Mouse (Mus musculus) kidney, embryonic 15.5 days (tissue): ENCODE measurements at regions not wholly inside any gene's neighbourhood (a gene's known extent, or its start where the extent isn't known, plus 50 kb on each side); places are given as distances from the start of the nearest gene placed in this dataset.

Experiments
- ATAC-seq: fragments of 200-750 bp; cut with Nextera tagmentation; replicated peaks from 2 replicates; pipeline ENCODE4 v1.8.0; 2017; ENCODE audit warnings: moderate TSS enrichment; ENCODE audit not compliant: low FRiP score
- H3K27ac ChIP-seq: fragments of 300-500 bp; sonication (generic); 2 replicates; pipeline ENCODE4 v1.5.1; 2015; ENCODE audit warnings: mild to moderate bottlenecking, inconsistent platforms
- H3K27me3 ChIP-seq: fragments of 300-500 bp; sonication (generic); 2 replicates; pipeline ENCODE4 v1.6.1; 2015; ENCODE audit warnings: inconsistent platforms
- H3K36me3 ChIP-seq: fragments of 300-500 bp; sonication (generic); 2 replicates; pipeline ENCODE4 v1.6.1; 2015; ENCODE audit warnings: inconsistent platforms
- H3K4me1 ChIP-seq: fragments of 300-500 bp; sonication (generic); 2 replicates; pipeline ENCODE4 v1.6.1; 2015; ENCODE audit warnings: inconsistent platforms
- H3K4me2 ChIP-seq: fragments of 300-500 bp; sonication (generic); 2 replicates; pipeline ENCODE4 v1.6.1; 2015; ENCODE audit warnings: moderate library complexity, mild to moderate bottlenecking, inconsistent platforms
- H3K4me3 ChIP-seq: fragments of 300-500 bp; sonication (generic); replicated peaks from 2 replicates; pipeline ENCODE4 v1.5.1; 2015; ENCODE audit warnings: mild to moderate bottlenecking, inconsistent platforms
- H3K9ac ChIP-seq: fragments of 300-500 bp; sonication (generic); 2 replicates; pipeline ENCODE4 v1.6.1; 2015; ENCODE audit warnings: mild to moderate bottlenecking, inconsistent platforms
- H3K9me3 ChIP-seq: fragments of 300-500 bp; sonication (generic); replicated peaks from 2 replicates; pipeline ENCODE4 v1.6.1; 2016; ENCODE audit warnings: inconsistent platforms
- WGBS: fragments of 180-500 bp; shearing (Covaris S2); methylation state at CpG from one replicate; pipeline ENCODE4 v1.1.7; 2015; ENCODE audit warnings: mixed read lengths; 5-methylcytosine and 5-hydroxymethylcytosine counted together

- H3K4me1 ChIP-seq, result no peaks in the 10 kb centered on the region
- no peak overlapping the region for H3K4me2 ChIP-seq
- ATAC-seq, result no peak
- H3K4me3 ChIP-seq, result no peak overlapping the region
- H3K9ac ChIP-seq, result no peak overlapping the region
- no peaks in the 10 kb centered on the region for H3K27me3 ChIP-seq
- H3K27ac ChIP-seq, result no peak overlapping the region
- H3K36me3 ChIP-seq, result no peaks in the 10 kb centered on the region
- H3K9me3 ChIP-seq, result no peaks in the 10 kb centered on the region
- 58% methylated on average over 8 of the region's 8 CpGs for WGBS
These were observed 412.1 kb upstream of the Itga1 start for GRCm38 (mm10) chr13:115513914-115514313.

DNA sequence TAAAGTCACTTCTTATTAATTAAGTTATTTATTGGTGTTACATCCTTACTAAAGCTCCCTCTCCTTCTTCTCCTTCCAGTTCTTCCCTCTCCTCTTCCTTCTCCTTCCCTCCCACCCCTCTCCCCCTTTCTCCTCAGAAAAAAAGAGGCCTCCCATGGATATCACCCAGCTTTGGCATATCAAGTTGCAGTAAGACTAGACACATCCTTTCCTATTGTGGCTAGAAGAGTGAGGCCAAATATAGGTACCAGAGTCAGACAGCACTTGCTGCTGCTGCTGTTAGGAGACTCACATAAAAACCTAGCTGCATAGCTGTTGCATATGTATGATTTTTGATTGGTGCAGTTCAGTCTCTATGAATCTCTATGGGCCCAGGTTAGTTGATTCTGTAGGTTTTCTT lies 410.4 kb upstream of the Itga1 start:
- Histone ChIP-seq H3K4me1 (no peaks in the 10 kb centered on the region), H3K4me3 (no peak overlapping the region), H3K36me3 (no peaks in the 10 kb centered on the region), H3K4me2 (no peak overlapping the region), H3K9ac (no peak overlapping the region), H3K27me3 (no peaks in the 10 kb centered on the region), H3K27ac (no peak overlapping the region), H3K9me3 (no peaks in the 10 kb centered on the region)
- peak; percentile 50; the same call in 1 of the 2 replicates for ATAC-seq

DNA sequence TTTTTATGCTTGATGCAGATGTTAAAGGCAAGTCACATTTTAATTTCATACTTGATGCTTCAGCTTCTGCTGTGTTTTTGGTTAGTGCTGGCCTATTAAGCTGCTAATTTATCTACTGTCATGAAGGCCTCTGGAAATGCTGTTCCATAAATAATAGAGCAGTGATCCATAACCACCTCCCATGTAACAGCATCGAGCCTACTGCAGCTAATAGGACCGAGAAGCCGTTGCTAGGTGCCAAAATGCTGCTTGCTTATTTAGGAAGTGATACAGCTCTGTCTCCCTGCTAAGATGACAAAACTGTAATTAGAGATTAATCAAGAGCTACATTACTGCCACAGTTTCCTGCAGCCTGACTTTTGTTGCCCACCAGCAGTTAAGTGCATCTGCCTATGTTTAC lies 406.9 kb upstream of the Itga1 start:
- H3K4me3 ChIP-seq, result no peak overlapping the region
- H3K27ac ChIP-seq, result no peak overlapping the region
- WGBS, result 20% methylated on average over 3 of the region's 3 CpGs
- H3K4me1 ChIP-seq, result no peaks in the 10 kb centered on the region
- H3K4me2 ChIP-seq, result no peak overlapping the region
- H3K9me3 ChIP-seq, result no peaks in the 10 kb centered on the region
- ATAC-seq, result peak; percentile 95
- no peaks in the 10 kb centered on the region for H3K36me3 ChIP-seq
- no peak overlapping the region for H3K9ac ChIP-seq
- H3K27me3 ChIP-seq, result no peaks in the 10 kb centered on the region

- Histone ChIP-seq H3K27ac (no peak overlapping the region), H3K9ac (no peak overlapping the region), H3K4me1 (no peaks in the 10 kb centered on the region), H3K4me2 (no peak overlapping the region), H3K27me3 (no peaks in the 10 kb centered on the region), H3K9me3 (no peaks in the 10 kb centered on the region), H3K4me3 (no peak overlapping the region), H3K36me3 (no peaks in the 10 kb centered on the region)
- no peak for ATAC-seq
- 34% methylated on average over 4 of the region's 4 CpGs for WGBS
These were observed 392.6 kb upstream of the Itga1 start for GRCm38 (mm10) chr13:115494399-115494798.

DNA sequence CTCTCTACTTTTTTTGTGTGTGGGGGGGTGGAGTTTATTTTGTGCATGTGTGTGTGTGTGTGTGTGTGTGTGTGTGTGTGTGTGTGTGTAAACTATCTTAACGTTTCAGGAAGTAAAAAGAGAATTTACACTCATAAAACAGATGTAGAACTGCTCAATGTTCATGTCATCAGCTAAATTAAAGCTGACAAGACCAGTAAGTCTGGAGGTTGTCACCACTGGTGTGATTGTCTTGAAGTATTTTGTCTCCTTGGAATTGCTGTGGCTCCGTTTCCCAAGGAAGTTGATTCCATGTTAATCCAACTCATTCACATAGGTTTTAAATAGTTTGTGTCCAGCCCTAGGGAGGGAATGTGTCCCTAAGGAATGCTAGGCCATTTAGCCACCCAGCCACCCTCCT lies 374.1 kb upstream of the Itga1 start:
- no peaks in the 10 kb centered on the region for H3K27me3 ChIP-seq
- H3K4me1 ChIP-seq, result no peaks in the 10 kb centered on the region
- H3K27ac ChIP-seq, result no peak overlapping the region
- no peak for ATAC-seq
- H3K9ac ChIP-seq, result no peak overlapping the region
- WGBS, result 52% methylated on average over 2 of the region's 2 CpGs
- H3K9me3 ChIP-seq, result no peaks in the 10 kb centered on the region
- no peak overlapping the region for H3K4me2 ChIP-seq
- no peak overlapping the region for H3K4me3 ChIP-seq
- no peaks in the 10 kb centered on the region for H3K36me3 ChIP-seq

DNA sequence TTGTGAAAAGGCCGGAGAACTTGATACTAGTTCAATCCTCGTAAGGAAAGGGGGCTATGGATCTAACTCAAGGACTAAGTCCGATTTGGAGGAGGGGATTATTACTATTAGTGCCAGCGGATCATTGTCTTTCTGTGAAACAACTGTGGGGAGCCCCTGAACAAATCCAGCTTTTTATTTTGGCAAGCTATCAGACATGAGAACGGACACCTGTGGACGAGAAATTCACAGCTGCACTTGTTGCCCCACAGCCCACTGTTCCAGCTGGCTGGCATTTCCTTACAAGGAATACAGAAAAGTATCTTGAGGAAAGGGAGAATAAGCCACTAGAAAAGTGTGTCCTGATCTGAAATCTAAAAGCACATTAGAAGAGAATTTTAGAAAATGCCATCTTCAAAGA lies 363.9 kb upstream of the Itga1 start:
- Histone ChIP-seq H3K9me3 (no peaks in the 10 kb centered on the region), H3K27me3 (no peaks in the 10 kb centered on the region), H3K4me1 (no peaks in the 10 kb centered on the region), H3K27ac (no peak overlapping the region), H3K9ac (no peak overlapping the region), H3K4me3 (no peak overlapping the region), H3K36me3 (no peaks in the 10 kb centered on the region), H3K4me2 (no peak overlapping the region)
- no peak for ATAC-seq
- WGBS, result 75% methylated on average over 6 of the region's 6 CpGs

DNA sequence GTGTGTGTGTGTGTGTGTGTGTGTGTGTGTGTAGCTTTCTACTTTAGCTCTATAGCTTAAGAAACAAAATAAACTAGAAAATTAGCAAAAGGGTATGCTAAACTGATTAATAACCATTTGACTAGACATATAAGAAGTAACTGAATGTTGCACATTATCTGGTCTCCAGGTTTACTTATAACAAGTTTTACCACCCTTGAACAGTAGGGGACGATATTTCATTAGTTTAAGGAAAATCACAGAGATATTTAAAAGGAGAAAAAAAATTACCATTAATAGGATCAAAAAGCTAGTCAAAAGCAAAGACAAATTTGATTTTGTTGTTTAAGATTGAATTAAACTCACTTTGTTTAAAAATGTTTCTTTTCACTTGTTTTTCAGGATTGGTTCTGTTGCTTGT lies 349.5 kb upstream of the Itga1 start:
- 2% methylated on average over 1 of the region's 1 CpGs for WGBS
- no peak for ATAC-seq
- Histone ChIP-seq H3K27ac (no peak overlapping the region), H3K9me3 (no peaks in the 10 kb centered on the region), H3K27me3 (no peaks in the 10 kb centered on the region), H3K4me3 (no peak overlapping the region), H3K9ac (no peak overlapping the region), H3K4me1 (no peaks in the 10 kb centered on the region), H3K4me2 (no peak overlapping the region), H3K36me3 (no peaks in the 10 kb centered on the region)

DNA sequence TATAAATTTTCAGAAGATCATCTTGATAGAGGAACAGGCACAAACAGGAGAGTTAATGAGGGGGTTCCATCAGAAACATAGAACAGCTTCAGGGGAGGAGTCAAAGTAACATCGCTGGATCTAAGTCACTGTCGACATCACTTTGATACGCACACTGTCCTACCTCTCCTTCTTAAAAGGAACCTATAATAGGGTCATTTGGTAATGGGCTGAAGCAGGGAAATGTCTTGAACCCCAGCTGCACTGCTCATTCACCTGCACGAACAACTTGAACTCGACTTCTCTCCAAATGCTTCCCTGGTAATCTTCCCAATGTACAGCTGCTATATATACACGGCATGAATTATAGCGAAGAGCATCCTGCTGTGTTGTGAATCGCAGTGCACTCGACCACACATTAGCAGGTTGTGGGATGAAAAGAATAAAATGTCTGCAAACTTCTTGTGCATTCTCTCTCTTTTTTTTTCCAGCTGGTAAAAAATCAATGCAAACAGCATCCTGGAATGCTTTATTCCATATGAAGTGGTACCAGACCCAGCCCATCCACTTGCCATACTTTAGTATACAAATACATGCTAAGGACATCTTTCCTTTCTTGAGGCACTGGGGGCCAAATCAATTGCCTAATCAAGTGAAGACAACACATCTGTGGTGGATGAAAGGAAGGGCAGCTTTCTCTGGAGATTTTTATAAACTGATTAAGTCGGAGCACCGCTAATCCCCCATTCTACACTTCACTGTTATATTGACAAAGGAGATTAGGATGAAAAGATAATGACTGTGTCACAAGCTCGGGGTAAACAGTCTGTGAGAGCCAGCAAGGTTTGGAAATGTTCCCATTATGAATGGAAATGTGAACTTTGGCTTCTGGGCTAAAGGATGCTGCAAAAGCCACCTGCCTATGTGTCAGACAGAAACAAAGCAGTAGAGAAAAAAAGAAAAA lies 325.6 kb upstream of the Itga1 start:
- Histone ChIP-seq H3K4me1 (no peaks in the 10 kb centered on the region), H3K9ac (no peak overlapping the region), H3K4me2 (no peak overlapping the region), H3K27ac (no peak overlapping the region), H3K36me3 (no peaks in the 10 kb centered on the region), H3K4me3 (no peak overlapping the region), H3K27me3 (no peaks in the 10 kb centered on the region), H3K9me3 (no peaks in the 10 kb centered on the region)
- ATAC-seq, result no peak
- WGBS, result 78% methylated on average over 12 of the region's 12 CpGs

DNA sequence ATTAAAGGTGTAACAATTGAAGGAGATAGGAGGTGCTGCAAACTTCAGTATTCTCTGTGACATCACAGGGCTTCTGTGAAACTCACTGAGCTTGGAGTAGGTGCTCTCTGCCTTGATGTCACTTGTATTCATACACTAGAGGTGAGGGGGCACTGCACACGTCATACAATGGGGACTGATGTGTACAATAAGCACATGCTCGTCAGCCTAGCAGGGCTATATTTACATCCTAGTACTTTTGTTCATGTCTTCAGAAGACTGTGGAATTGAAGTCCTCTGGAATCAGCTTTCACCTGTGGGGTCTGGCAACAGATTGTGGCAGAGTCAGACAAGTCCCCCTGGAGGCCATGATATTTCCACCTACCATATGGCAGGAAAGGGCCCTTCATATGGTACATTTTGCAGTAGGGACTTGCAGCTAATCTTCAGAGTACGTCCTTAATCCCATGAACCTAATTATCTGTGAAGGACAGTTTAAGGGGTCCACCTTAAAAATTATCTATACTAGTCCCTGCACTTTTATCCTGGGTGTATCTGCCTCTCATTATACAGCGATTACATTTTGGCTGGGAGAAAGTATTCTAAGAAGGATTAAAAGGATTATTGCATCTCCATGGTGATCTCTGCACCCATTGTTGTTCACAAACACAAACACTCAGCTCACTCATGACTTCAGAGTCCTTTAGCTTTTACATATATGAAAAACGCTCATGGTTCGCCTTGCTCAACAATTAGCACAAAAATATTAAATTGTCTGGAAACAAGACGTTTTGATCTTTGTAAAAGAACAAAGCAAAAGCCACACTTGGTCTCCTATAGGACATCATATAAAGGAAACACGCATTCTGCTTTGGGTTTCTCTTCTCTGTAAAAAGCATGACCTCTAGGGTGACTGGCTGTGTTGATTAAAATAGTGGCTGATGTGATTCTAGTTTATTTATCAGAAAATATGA lies 324.1 kb upstream of the Itga1 start:
- H3K4me1 ChIP-seq, result no peaks in the 10 kb centered on the region
- 79% methylated on average over 8 of the region's 8 CpGs for WGBS
- ATAC-seq, result no peak
- H3K27ac ChIP-seq, result no peak overlapping the region
- no peak overlapping the region for H3K4me2 ChIP-seq
- H3K9ac ChIP-seq, result no peak overlapping the region
- H3K4me3 ChIP-seq, result no peak overlapping the region
- H3K9me3 ChIP-seq, result no peaks in the 10 kb centered on the region
- H3K36me3 ChIP-seq, result no peaks in the 10 kb centered on the region
- H3K27me3 ChIP-seq, result no peaks in the 10 kb centered on the region

DNA sequence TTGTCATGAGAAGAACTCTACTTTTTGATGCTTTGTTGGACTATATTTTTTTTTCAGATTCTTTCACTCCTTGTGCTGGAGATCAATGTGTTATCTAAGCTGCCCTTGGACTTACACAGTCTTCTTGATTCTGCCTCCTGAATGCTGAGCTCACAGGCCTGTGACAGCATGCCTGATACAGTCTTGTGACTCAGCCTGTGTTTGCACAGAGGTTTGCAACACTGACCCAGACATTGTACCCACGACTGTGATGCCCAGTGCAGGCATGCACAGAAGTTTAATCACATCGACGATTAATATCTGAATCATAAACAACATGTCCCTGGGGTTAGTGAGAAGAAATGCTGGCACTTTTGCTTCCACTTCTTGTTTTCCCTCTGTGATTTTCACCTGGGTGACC lies 322.0 kb upstream of the Itga1 start:
- no peak for ATAC-seq
- Histone ChIP-seq H3K9ac (no peak overlapping the region), H3K9me3 (no peaks in the 10 kb centered on the region), H3K4me1 (no peaks in the 10 kb centered on the region), H3K4me3 (no peak overlapping the region), H3K36me3 (no peaks in the 10 kb centered on the region), H3K4me2 (no peak overlapping the region), H3K27ac (no peak overlapping the region), H3K27me3 (no peaks in the 10 kb centered on the region)
- 78% methylated on average over 3 of the region's 3 CpGs for WGBS

DNA sequence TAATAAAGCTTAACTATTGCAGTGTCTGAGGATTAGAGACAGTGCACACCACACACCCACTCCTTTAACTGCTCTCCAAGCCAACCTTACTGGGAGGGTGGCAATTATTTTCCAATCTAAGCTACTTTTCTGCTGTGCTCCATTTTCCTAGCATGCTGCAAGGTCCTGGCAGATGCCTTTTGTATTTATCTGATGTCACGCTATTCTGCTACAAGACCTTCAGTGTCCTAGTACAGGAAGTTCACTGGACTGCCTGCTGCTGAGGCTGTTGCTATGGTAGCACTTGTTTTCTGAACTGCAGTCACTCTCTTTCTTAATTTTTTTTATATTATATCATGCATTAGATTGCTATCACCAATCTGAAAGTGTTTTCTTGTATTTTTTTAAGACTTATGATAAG lies 319.7 kb upstream of the Itga1 start:
- H3K9ac ChIP-seq, result no peak overlapping the region
- no peak for ATAC-seq
- whole genome bisulfite sequencing, result 51% methylated on average over 1 of the region's 1 CpGs
- H3K27me3 ChIP-seq, result no peaks in the 10 kb centered on the region
- H3K9me3 ChIP-seq, result no peaks in the 10 kb centered on the region
- H3K27ac ChIP-seq, result no peak overlapping the region
- H3K36me3 ChIP-seq, result no peaks in the 10 kb centered on the region
- H3K4me3 ChIP-seq, result no peak overlapping the region
- H3K4me2 ChIP-seq, result no peak overlapping the region
- no peaks in the 10 kb centered on the region for H3K4me1 ChIP-seq

- Histone ChIP-seq H3K9me3 (no peaks in the 10 kb centered on the region), H3K9ac (no peak overlapping the region), H3K4me3 (no peak overlapping the region), H3K4me2 (no peak overlapping the region), H3K4me1 (peaks cover 3% of the 10 kb centered on the region; the same call in 1 of the 2 replicates), H3K27me3 (no peaks in the 10 kb centered on the region), H3K27ac (no peak overlapping the region), H3K36me3 (no peaks in the 10 kb centered on the region)
- WGBS, result 73% methylated on average over 4 of the region's 4 CpGs
- no peak for ATAC-seq
These were observed 316.1 kb upstream of the Itga1 start for GRCm38 (mm10) chr13:115417829-115418228.
